Mouse (Mus musculus): ENCODE measurements around the gene Lhx2. TPM values are rescaled to one million over a fixed set of nuclear protein-coding genes. Genes with fewer than 3 reads are reported as not detected.

Lhx2 gene
- total RNA-seq, 2 experiments from 2014 or later: not detected

DNA sequence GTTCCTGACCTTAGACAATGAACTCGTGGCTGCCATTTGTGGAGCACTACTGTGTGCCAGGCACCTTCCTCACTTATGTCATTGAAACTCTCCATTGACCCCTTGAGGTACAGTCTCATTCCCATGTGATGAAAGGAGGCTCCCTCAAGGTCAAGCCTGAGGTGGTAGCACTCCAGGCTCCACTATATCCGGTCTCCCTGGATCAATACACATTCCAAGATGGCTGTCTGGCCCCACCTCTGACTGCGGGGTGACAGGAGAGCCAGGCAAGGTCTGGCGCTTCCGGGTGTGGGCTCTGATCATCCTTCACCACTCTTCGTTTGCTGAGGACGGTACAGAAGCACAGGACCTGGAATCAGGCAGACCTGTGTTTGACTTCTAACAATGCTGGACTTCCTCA, 58.2 kb downstream of the Lhx2 start:
- DNase-seq: no peak
- intact Hi-C loops (cut with DNase I): no loop called here

DNA sequence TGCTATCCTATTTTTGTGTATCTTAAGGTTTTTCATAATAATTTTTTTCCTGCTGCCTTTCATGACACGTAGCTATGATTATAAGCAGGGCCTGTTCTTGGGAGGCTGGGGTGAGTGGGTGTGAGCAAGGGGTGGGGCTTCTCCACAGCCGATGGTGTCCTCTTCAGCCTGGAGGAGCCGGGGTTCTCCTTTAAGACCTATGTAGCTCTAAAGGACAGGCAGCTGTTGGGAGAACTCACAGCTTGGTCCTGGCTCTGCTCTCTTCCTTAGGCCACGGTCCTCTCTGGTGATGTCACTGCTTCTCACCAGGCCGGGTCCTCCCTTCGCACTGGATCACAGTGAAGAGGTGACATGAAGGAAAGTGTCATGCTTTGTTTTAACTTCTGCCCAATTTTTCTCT, 58.8 kb downstream of the Lhx2 start:
- intact Hi-C loops (cut with DNase I): no loop called here
- DNase-seq: no peak

DNA sequence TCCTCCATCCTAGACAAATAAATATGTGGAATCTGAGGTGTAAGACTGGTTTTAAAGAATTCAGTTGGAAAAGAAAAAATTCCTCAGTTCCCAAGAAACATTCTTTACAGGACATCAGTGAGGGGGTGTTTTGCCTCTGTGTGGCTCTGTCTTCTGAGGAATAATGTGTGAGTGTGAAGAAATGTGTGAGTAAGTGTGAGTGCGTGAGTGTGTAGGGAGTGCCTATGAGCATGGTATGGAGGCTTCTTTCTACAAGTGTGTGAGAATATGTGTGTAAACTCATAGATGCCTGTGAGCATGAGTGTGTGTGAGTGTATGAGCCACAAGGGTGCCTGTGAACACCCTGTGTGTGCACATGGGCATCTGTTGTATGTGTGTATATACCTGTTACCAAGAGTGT, 63.5 kb downstream of the Lhx2 start:
- no peak for DNase-seq
- intact Hi-C loops (cut with DNase I): no loop called here

DNA sequence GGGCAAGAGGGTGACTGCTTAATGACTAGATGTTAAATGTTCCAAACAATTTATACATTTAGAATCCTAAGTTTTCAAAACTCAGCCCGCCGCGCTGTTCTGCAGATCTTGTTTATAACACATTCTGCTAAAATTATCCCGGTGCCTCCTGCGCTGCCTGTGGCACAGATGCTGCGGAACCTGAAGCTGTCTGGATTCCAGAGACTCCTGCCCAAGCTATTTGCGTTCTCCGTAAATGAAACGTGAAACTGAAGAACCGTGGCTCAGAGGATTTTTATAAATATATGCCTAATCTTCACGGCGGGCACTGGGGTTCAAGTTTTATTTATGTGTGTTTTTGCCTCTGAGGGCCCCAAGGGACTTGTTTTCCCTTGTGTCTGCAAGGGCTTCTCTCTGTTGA, 64.2 kb downstream of the Lhx2 start:
- intact Hi-C loops (cut with DNase I): no loop called here
- no peak for DNase-seq

DNA sequence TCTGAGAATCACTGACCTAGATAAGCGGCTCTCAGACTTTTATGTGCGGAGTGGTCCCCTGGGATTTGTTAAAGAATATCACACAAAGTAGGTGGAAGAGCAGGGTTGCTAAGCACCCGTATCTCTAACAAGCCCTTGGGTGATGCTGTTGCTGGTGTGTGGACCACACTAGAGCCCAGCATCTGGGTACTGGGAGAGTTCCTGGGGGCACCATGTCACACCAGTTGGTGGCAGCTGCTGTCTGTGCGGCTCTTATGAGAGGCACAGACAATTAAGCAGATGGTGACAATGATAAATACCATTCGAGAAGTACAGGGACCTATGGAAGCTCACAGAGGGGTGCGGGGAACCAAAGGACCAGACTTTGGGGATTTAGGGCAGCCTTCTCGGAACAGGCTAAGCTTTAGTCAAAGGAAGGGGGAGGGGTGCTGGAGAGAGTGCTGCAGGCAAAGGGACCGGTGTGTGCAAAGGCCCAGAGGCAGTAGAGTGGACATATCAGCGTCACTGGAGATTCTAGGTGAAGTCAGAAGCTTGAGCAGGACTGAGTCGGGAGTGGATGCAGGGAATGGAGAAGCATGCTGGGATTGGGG, 65.0 kb downstream of the Lhx2 start:
- DNase-seq: no peak
- intact Hi-C loops (cut with DNase I): no loop called here

DNA sequence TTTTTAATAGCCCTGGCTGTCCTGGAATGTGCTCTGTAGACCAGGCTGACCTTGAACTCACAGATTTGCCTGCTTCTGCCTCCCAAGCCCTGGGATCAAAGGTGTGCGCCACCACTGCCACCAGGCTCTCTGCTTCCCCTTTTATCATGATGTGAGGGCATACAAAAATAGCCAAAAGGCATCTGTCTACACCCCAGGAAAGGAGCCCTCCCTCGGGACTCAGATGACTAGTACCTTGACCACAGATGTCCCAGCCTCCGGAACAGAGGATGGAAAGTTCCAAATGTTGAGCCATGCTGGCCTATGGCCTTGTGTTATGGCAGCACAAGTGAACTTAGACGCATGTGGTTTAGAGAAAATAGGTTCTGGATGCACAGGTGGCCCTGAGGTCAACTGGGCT, 66.3 kb downstream of the Lhx2 start:
- intact Hi-C loops (cut with DNase I): no loop called here
- no peak for DNase-seq

DNA sequence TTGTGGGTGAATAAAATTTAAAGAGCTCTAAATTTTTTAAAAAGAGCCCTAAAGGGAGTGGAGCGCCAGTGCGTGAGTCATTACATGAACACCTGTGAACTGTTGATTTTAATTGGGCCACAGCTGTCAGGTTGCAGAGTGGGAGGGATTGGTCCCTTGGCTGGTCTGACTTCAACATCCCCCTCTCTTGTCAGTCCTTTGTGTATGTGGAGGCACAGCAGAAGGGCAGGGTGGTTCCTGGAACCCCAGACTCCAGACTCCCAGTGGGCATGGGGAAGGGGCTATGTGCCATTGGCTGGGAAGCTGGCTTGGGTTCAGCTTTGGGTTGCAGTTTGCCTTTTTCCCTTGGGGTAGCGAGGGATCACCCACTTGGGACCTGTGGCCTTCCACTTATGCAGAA, 70.2 kb downstream of the Lhx2 start:
- DNase-seq: no peak
- intact Hi-C loops (cut with DNase I): no loop called here

DNA sequence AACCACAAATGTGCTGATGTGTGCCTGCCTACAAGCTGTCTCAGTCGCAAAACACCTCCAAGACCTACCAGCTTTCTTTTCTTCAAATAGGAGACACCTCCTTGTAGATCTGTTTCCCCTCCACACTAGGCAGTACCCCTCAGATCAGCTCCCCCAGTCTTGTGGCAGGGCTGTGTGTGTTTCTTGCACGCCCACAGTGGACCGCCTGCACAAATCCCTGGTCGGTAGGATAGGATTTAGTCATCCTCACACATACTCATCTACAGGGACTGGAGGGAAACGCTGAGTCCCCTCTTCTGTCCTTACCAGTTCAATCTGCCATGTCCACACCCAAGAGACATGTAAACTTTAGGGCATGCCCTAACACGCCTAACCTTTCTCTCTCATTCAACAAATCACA, 71.1 kb downstream of the Lhx2 start:
- intact Hi-C loops (cut with DNase I): no loop called here
- no peak for DNase-seq

DNA sequence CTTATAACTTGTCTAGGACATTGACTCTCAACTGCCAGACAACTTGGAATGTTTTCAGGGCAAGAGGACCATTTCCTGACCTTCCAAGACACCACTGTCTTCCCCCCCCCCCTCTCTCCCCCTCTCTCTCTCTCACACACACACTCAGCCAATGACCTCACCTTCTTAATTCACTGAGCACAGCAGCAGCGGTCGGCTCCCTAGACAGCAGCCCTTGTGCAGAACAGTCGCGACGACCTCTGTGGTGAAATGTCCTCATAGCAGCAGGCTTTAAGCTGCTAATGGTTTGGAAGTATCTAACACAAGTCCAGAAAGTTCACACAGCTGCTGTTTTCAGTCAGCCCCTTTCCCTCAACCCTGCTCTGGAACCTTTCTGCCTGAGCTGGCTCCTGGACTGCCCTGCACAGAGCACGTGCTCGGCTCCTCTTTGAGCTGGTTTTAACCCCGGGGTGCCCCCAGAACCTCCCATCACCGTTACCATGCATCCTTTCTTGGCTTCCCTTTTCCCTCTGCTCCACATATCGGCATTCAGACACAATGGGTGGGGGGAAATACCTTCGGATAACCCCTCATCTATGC, 73.6 kb downstream of the Lhx2 start:
- intact Hi-C loops (cut with DNase I): no loop called here
- no peak for DNase-seq

DNA sequence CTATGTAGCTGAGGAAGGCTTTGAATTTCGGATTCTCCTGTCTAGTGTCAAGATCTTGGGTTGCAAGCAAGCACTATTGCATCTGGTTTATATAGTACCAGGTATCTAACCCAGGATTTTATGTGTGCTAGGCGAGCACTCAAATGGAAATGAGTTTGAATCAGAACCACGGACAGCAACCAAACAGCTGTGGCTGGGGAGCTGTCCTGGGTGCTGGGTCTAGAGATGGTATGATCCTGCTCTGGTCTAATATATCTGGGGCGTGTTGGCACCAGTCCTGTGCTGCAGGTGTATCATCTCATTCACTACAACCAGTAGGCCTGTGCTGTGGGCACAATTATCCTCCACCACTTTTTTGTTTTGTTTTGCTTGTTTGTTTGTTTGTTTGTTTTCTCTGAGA, 78.9 kb downstream of the Lhx2 start:
- intact Hi-C loops (cut with DNase I): no loop called here
- peak; percentile 24 to 53 for DNase-seq

Other genes starting within 250 kb of the Lhx2 start
- 10 to 100 TPM; 25.3 to 26.2 TPM for gene Dennd1a, start 51.9 kb upstream of the Lhx2 start, total RNA-seq (2021)
- 1 to 10 TPM; 4.0 to 4.7 TPM for gene Nek6, start 172.4 kb downstream of the Lhx2 start, total RNA-seq (2021)